Mouse (Mus musculus): ENCODE data around the gene Ccdc124.

- TF ChIP-seq POLR2A (IDR thresholded peaks at IDR 0.05; ENCODE audit: insufficient read depth, low read depth, low read length) (no peak), CTCF (IDR thresholded peaks at IDR 0.05; ENCODE audit: insufficient read depth, low read depth, low read length) (no peak)
Observed at GRCm38 (mm10) chr8:70852595-70853231, 21.0 kb downstream of the Ccdc124 start.
